Mouse (Mus musculus) heart, postnatal 0 days (tissue): ENCODE measurements around the gene Rad18.

Source experiments
- CTCF ChIP-seq: IDR thresholded peaks from 2 replicates; pipeline ENCODE4 v1.5.1; 2016; ENCODE audit warnings: antibody characterized with exemption, control low read depth, low read depth
- EP300 ChIP-seq: IDR thresholded peaks from 2 replicates; pipeline ENCODE4 v1.6.1; 2016; ENCODE audit warnings: antibody characterized with exemption, low read depth

DNA sequence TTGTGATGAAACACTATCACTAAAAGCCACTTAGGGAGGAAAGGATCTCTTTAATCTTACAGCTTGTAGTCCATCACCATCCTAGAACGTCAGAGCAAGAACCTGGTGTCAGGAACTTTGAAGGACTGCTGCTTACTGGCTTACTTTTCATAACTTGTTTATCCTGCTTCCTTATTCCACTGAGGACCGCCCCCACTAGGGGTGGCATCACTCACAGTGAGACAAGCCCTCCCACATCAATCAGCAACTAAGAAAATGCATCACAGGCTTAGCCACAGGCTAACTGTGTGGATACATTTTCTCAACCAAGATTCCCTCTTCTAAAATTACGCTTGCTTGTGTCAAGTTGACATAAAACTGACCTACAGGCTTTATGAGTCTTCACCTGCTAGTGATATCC, 121.9 kb downstream of the Rad18 start:
- TF ChIP-seq CTCF (no peak), EP300 (no peak)
